ENCODE assay signal across 24 mouse cellular contexts in the genomic region with DNA sequence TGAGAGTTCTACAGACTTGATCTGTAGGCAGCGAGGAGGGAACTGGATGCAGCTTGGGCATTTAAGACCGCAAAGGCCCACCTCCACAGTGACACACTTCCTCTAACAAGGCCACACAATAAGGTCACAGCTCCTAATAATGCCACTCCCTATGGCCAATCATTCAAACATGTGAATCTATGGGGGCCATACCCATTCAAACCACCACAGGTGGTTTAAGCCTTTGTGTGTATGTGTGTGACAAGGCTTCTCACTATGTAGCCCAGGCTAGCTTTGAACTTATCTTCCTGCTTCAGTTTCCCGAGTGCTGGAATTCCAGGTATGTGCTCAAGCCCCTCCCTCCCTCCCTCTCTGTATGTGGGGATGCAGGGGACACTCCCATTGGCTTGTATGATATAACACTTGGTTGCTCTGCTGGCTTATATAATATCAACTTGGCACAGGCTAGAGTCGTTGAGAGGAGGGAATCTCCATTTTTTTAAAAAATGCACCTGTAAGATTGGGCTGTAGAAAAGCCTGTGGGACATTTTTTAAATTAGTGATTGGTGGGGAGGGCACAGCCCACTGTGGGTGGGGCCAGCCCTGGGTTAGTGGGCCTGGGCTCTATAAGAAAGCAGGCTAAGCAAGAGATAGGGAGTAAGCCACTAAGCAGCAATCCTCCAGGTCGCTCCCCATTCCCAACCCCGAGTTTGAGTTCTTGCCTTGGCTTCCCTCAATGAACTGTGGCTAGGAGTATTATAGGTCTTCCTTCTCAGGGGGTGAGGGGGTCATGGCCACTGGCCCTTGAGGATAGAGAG. TPM values are rescaled to one million over a fixed set of nuclear protein-coding genes. Genes with fewer than 3 reads are reported as not detected.
"Had no signal": no experiment of that assay in that cellular context is flagged by ENCODE, and none has a peak within 500 bp of the region (broad histone marks: within the 10 kb centered on the region; RNA-seq: fewer than 3 reads in every experiment).

No protein-coding gene starts in this region.

- H3K4me1 ChIP-seq: kidney, embryonic 15.5 days; midbrain, embryonic 12.5 days; midbrain, embryonic 15.5 days; neural tube, embryonic 12.5 days; neural tube, embryonic 15.5 days had no signal

- DNase-seq: kidney, adult 8-10 months; kidney, postnatal 10 days; kidney, postnatal 36 days; layer of hippocampus, postnatal 36 days; lung, embryonic 14.5 days; right cerebral cortex, adult 18-20 months; right cerebral cortex, postnatal 25 days; thymus, adult 18-20 months; thymus, postnatal 36 days had no signal

- H3K9me3 ChIP-seq: kidney, embryonic 15.5 days; midbrain, embryonic 12.5 days; midbrain, embryonic 15.5 days; neural tube, embryonic 12.5 days; neural tube, embryonic 15.5 days had no signal

- H3K27me3 ChIP-seq: kidney, embryonic 15.5 days; neural tube, embryonic 12.5 days; neural tube, embryonic 15.5 days had no signal

- H3K27ac ChIP-seq: kidney, embryonic 15.5 days; left cerebral cortex, adult 2 months; macrophage; midbrain, embryonic 12.5 days; midbrain, embryonic 15.5 days; neural tube, embryonic 12.5 days; neural tube, embryonic 15.5 days had no signal

- H3K9ac ChIP-seq: kidney, embryonic 15.5 days; lung, embryonic 14.5 days; midbrain, embryonic 12.5 days; midbrain, embryonic 15.5 days; neural tube, embryonic 12.5 days; neural tube, embryonic 15.5 days had no signal

- H3K4me3 ChIP-seq: kidney, embryonic 15.5 days; left cerebral cortex, adult 2 months; midbrain, embryonic 12.5 days; midbrain, embryonic 15.5 days; neural tube, embryonic 12.5 days; neural tube, embryonic 15.5 days had no signal

- H3K36me3 ChIP-seq: kidney, embryonic 15.5 days; midbrain, embryonic 12.5 days; midbrain, embryonic 15.5 days; neural tube, embryonic 12.5 days; neural tube, embryonic 15.5 days had no signal

- ATAC-seq: lung, postnatal 0 days; midbrain, embryonic 15.5 days had no signal

- H3K4me2 ChIP-seq: kidney, embryonic 15.5 days; lung, embryonic 14.5 days; midbrain, embryonic 12.5 days; midbrain, embryonic 15.5 days; neural tube, embryonic 12.5 days; neural tube, embryonic 15.5 days had no signal

RNA-seq across cellular contexts. Expression of a gene that starts 37.5 kb away (rescaled TPM):
- total RNA-seq: megakaryocyte, adult 5-6 weeks had no signal
- polyA plus RNA-seq: limb, embryonic 11.5 days; liver, embryonic 16.5 days; lung, embryonic 14.5 days; lung, postnatal 0 days; macrophage; neural tube, embryonic 12.5 days; neural tube, embryonic 15.5 days; small intestine, adult 2 months; spleen, adult 2 months; stomach, embryonic 16.5 days; urinary bladder, adult 2 months had no signal
